Mouse (Mus musculus): Measurements from ENCODE around the gene Cd52. TPM values are rescaled to one million over a fixed set of nuclear protein-coding genes. Genes with fewer than 3 reads are reported as not detected.

Cd52 gene
- polyA plus RNA-seq, 1 experiment from 2014 or later, result 12.0 TPM

- Histone ChIP-seq H3K4me2 (peak overlapping the region; percentile 87), H3K36me3 (peaks cover 12% of the 10 kb centered on the region; the same call in 1 of the 2 replicates), H3K4me1 (peaks cover 56% of the 10 kb centered on the region), H3K9me3 (replicated peaks) (no peaks in the 10 kb centered on the region), H3K4me3 (replicated peaks) (no peak overlapping the region), H3K27me3 (no peaks in the 10 kb centered on the region), H3K27ac (no peak overlapping the region), H3K9ac (no peak overlapping the region)
- no peak for ATAC-seq (replicated peaks; ENCODE audit: low FRiP score)
- 89% methylated on average over 21 of the region's 21 CpGs for WGBS
Observed at GRCm38 (mm10) chr4:134126300-134127120, 31.6 kb upstream of the Cd52 start.

- Histone ChIP-seq H3K4me2 (no peak overlapping the region), H3K9me3 (replicated peaks) (no peaks in the 10 kb centered on the region), H3K4me1 (peaks cover 62% of the 10 kb centered on the region), H3K9ac (no peak overlapping the region), H3K27me3 (no peaks in the 10 kb centered on the region), H3K36me3 (peaks cover 6% of the 10 kb centered on the region; the same call in 1 of the 2 replicates), H3K4me3 (replicated peaks) (no peak overlapping the region), H3K27ac (no peak overlapping the region)
- ATAC-seq (replicated peaks; ENCODE audit: low FRiP score), result no peak
- WGBS, result 85% methylated on average over 15 of the region's 15 CpGs
Observed at GRCm38 (mm10) chr4:134125383-134126060, 30.6 kb upstream of the Cd52 start.

- H3K4me1 ChIP-seq, result peaks cover 51% of the 10 kb centered on the region
- no peak overlapping the region for H3K27ac ChIP-seq
- H3K36me3 ChIP-seq, result 0 out of 2 replicates have a peak, but pooled peaks cover 3% of the 10 kb centered on the region
- WGBS, result 27% methylated on average over 17 of the region's 17 CpGs
- no peak overlapping the region for H3K4me2 ChIP-seq
- no peak for ATAC-seq (replicated peaks; ENCODE audit: low FRiP score)
- H3K4me3 ChIP-seq (replicated peaks), result no peak overlapping the region
- no peaks in the 10 kb centered on the region for H3K27me3 ChIP-seq
- no peaks in the 10 kb centered on the region for H3K9me3 ChIP-seq (replicated peaks)
- no peak overlapping the region for H3K9ac ChIP-seq
Observed at GRCm38 (mm10) chr4:134123680-134124551, 29.0 kb upstream of the Cd52 start.

DNA sequence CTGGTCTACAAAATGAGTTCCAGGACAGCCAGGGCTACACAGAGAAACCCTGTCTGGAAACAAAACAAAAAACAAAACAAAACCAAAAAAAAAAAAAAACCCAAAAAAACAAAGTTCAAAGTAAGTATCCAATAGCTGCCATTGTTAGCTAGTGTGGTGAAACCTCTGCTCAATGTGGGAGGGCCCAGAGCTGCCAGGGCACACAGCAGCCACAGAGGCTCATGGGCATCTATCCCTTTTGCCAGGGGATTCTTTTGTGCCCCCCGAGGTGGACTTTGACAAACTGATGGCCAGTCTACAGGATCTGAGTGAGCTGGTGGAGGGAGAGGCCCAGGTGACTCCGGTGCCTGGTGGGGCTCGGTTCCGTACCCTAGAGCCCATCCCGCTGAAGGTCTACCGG, 28.3 kb upstream of the Cd52 start:
- Histone ChIP-seq H3K4me1 (peaks cover 57% of the 10 kb centered on the region), H3K27ac (no peak overlapping the region), H3K4me2 (no peak overlapping the region), H3K36me3 (0 out of 2 replicates have a peak, but pooled peaks cover 3% of the 10 kb centered on the region), H3K9me3 (replicated peaks) (no peaks in the 10 kb centered on the region), H3K9ac (no peak overlapping the region), H3K27me3 (no peaks in the 10 kb centered on the region), H3K4me3 (replicated peaks) (no peak overlapping the region)
- 96% methylated on average over 6 of the region's 6 CpGs for WGBS
- ATAC-seq (replicated peaks; ENCODE audit: low FRiP score), result no peak

GRCm38 (mm10) chr4:134122281-134122680, 27.4 kb upstream of the Cd52 start:
- Histone ChIP-seq H3K36me3 (0 out of 2 replicates have a peak, but pooled peaks cover 3% of the 10 kb centered on the region), H3K27me3 (no peaks in the 10 kb centered on the region), H3K27ac (no peak overlapping the region), H3K4me2 (no peak overlapping the region), H3K9me3 (replicated peaks) (no peaks in the 10 kb centered on the region), H3K9ac (no peak overlapping the region), H3K4me3 (replicated peaks) (no peak overlapping the region), H3K4me1 (peaks cover 51% of the 10 kb centered on the region)
- no peak for ATAC-seq (replicated peaks; ENCODE audit: low FRiP score)
- 22% methylated on average over 3 of the region's 3 CpGs for WGBS

DNA sequence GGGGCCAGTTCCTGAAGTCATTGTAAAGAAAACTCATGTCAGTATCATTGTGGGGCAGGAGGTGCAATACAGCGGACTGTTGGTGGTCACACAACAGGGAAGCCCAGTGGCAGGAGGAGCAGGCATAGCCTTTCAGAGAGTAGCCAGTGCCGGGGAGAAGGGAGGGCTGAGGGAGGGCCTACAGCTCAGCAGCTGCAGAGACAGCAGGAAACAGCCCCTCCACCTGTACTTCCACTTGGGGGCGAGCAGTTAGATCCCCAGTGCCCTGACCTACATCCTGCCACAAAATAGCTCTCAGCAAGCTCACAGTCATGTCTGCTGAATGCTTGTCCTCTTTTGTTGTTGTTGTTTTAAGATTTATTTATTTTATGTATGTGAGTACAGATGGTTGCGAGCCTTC, 26.7 kb upstream of the Cd52 start:
- H3K9ac ChIP-seq, result no peak overlapping the region
- no peaks in the 10 kb centered on the region for H3K27me3 ChIP-seq
- no peaks in the 10 kb centered on the region for H3K9me3 ChIP-seq (replicated peaks)
- H3K4me1 ChIP-seq, result peaks cover 44% of the 10 kb centered on the region
- WGBS, result 43% methylated on average over 4 of the region's 4 CpGs
- ATAC-seq (replicated peaks; ENCODE audit: low FRiP score), result no peak
- no peak overlapping the region for H3K4me2 ChIP-seq
- H3K36me3 ChIP-seq, result 0 out of 2 replicates have a peak, but pooled peaks cover 3% of the 10 kb centered on the region
- no peak overlapping the region for H3K27ac ChIP-seq
- no peak overlapping the region for H3K4me3 ChIP-seq (replicated peaks)

DNA sequence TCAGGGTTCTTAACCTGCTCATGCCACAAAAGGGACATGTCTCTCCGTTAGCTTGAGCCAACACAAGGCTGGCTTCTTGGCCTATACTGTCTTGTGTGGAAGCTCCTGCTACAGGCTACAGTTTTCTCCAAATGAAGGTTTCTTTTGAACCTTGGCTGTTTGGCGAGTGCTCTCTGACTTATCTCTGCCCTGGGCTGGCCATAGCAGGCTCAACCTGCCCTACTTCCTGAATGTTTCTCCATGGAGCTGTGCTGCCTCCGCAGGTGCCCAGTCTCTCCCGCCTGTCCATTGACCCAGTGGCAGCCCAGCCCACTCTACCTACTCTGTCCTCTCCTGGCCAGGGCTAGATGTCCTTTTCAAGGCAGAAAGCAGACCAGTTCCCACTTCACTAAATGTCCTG, 26.0 kb upstream of the Cd52 start:
- H3K27ac ChIP-seq, result 0 out of 2 replicates have a peak overlapping the region, but pooled peaks have one; percentile 27
- 77% methylated on average over 4 of the region's 4 CpGs for WGBS
- H3K4me2 ChIP-seq, result no peak overlapping the region

DNA sequence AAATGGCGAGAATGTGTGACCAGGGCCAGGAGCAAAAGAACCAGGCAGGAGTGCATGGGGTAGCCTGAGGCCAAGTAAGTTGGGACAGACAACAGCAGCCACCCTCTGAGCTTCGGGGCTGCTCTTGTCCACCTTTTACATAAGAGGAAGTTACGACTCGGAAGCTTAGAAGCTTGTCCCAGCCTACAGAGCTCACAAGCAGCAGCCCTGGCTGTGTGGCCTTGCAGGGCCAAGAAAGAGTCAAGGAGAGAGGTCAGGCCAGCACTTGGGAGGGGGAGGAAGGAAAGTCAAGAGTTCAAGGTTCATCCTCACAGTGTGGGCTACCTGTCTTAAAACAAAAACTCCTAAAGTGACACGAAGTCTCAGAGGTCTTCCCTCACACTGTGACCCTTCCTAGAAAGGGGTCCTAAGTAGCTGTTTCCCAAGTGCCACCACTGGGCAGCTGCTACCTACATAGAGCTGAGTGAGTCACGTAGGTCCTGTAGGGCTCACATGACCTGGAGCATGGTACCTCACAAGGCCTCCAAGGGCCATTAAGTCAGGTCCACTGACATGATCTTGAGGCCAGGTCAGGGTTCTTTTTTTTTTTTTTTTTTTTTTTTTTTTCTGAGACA, 25.4 kb upstream of the Cd52 start:
- H3K27me3 ChIP-seq, result no peaks in the 10 kb centered on the region
- H3K9me3 ChIP-seq (replicated peaks), result no peaks in the 10 kb centered on the region
- peaks cover 42% of the 10 kb centered on the region for H3K4me1 ChIP-seq
- H3K27ac ChIP-seq, result no peak overlapping the region
- 66% methylated on average over 6 of the region's 6 CpGs for WGBS
- H3K9ac ChIP-seq, result no peak overlapping the region
- no peaks in the 10 kb centered on the region for H3K36me3 ChIP-seq
- H3K4me3 ChIP-seq (replicated peaks), result no peak overlapping the region
- ATAC-seq (replicated peaks; ENCODE audit: low FRiP score), result no peak
- no peak overlapping the region for H3K4me2 ChIP-seq

More for the DNA sequence above, 26.0 kb upstream of the Cd52 start:
- Histone ChIP-seq H3K9me3 (replicated peaks) (no peaks in the 10 kb centered on the region), H3K27me3 (no peaks in the 10 kb centered on the region), H3K4me1 (peaks cover 37% of the 10 kb centered on the region), H3K4me3 (replicated peaks) (no peak overlapping the region), H3K36me3 (no peaks in the 10 kb centered on the region), H3K9ac (no peak overlapping the region)
- ATAC-seq (replicated peaks; ENCODE audit: low FRiP score), result no peak

- no peak overlapping the region for H3K27ac ChIP-seq
- H3K27me3 ChIP-seq, result no peaks in the 10 kb centered on the region
- no peaks in the 10 kb centered on the region for H3K9me3 ChIP-seq (replicated peaks)
- no peak for ATAC-seq (replicated peaks; ENCODE audit: low FRiP score)
- peaks cover 42% of the 10 kb centered on the region for H3K4me1 ChIP-seq
- no peak overlapping the region for H3K4me2 ChIP-seq
- H3K4me3 ChIP-seq (replicated peaks), result no peak overlapping the region
- no peaks in the 10 kb centered on the region for H3K36me3 ChIP-seq
- no peak overlapping the region for H3K9ac ChIP-seq
- WGBS, result 63% methylated on average over 9 of the region's 9 CpGs
Observed at GRCm38 (mm10) chr4:134119644-134120043, 24.8 kb upstream of the Cd52 start.

DNA sequence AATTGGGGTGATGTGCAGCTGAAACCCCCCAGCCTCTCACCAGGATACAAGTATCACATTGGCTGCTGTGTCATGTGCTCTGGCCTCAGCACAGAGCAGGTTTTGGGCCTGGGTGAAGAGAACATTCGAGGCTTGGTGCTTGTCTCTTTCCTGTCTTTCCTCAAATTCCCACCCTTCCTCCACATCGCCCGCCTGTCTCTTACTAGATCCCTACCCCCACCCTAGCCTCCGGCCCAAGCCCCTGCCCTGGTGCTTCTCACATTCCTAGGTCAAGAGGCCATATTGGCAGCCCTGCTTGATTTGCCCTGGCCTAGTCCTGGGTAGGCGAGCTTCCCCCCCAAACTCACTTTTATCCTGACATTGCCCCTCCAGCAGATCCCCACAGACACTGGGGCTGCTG, 24.2 kb upstream of the Cd52 start:
- Histone ChIP-seq H3K27me3 (no peaks in the 10 kb centered on the region), H3K9ac (no peak overlapping the region), H3K4me2 (no peak overlapping the region), H3K4me3 (replicated peaks) (no peak overlapping the region), H3K27ac (no peak overlapping the region), H3K36me3 (no peaks in the 10 kb centered on the region), H3K9me3 (replicated peaks) (no peaks in the 10 kb centered on the region), H3K4me1 (peaks cover 38% of the 10 kb centered on the region)
- ATAC-seq (replicated peaks; ENCODE audit: low FRiP score), result no peak
- WGBS, result 63% methylated on average over 5 of the region's 5 CpGs

GRCm38 (mm10) chr4:134118126-134118800, 23.4 kb upstream of the Cd52 start:
- 68% methylated on average over 14 of the region's 14 CpGs for WGBS
- Histone ChIP-seq H3K27me3 (no peaks in the 10 kb centered on the region), H3K27ac (0 out of 2 replicates have a peak overlapping the region, but pooled peaks have one; percentile 27)

More at GRCm38 (mm10) chr4:134118126-134118800, 23.4 kb upstream of the Cd52 start:
- Histone ChIP-seq H3K4me3 (replicated peaks) (no peak overlapping the region), H3K4me1 (peaks cover 41% of the 10 kb centered on the region; the same call in 1 of the 2 replicates), H3K9me3 (replicated peaks) (no peaks in the 10 kb centered on the region), H3K4me2 (no peak overlapping the region), H3K36me3 (no peaks in the 10 kb centered on the region), H3K9ac (no peak overlapping the region)
- no peak for ATAC-seq (replicated peaks; ENCODE audit: low FRiP score)
